Mouse (Mus musculus) forebrain, embryonic 12.5 days (tissue): ENCODE data around the gene Rabgap1. TPM values are rescaled to one million over a fixed set of nuclear protein-coding genes. Genes with fewer than 3 reads are reported as not detected.
"Not testable (repeated sequence)": the region's sequence is repeated elsewhere in the genome, so short reads cannot be mapped to it uniquely, and the experiment has no call there.

Experiments used
- ATAC-seq: fragments of 200-750 bp; cut with Nextera tagmentation; 2 replicates; pipeline ENCODE4 v1.8.0; 2017; ENCODE audit warnings: moderate TSS enrichment; ENCODE audit not compliant: low FRiP score
- H3K27ac ChIP-seq: fragments of 300-500 bp; sonication (generic); 2 replicates; pipeline ENCODE4 v1.5.1; 2016; ENCODE audit warnings: mild to moderate bottlenecking
- H3K27me3 ChIP-seq: fragments of 300-500 bp; sonication (generic); 2 replicates; pipeline ENCODE4 v1.6.1; 2016; ENCODE audit warnings: mild to moderate bottlenecking
- H3K36me3 ChIP-seq: fragments of 300-500 bp; sonication (generic); replicated peaks from 2 replicates; pipeline ENCODE4 v1.6.1; 2016; ENCODE audit warnings: mild to moderate bottlenecking
- H3K4me1 ChIP-seq: fragments of 300-500 bp; sonication (generic); 2 replicates; pipeline ENCODE4 v1.6.1; 2016
- H3K4me2 ChIP-seq: fragments of 300-500 bp; sonication (generic); 2 replicates; pipeline ENCODE4 v1.6.1; 2016; ENCODE audit warnings: mild to moderate bottlenecking, moderate library complexity
- H3K4me3 ChIP-seq: fragments of 300-500 bp; sonication (generic); replicated peaks from 2 replicates; pipeline ENCODE4 v1.5.1; 2016; ENCODE audit warnings: mild to moderate bottlenecking
- H3K9ac ChIP-seq: fragments of 300-500 bp; sonication (generic); 2 replicates; pipeline ENCODE4 v1.6.1; 2016; ENCODE audit warnings: mild to moderate bottlenecking
- H3K9me3 ChIP-seq: fragments of 300-500 bp; sonication (generic); 2 replicates; pipeline ENCODE4 v1.6.1; 2016
- WGBS: fragments of 180-500 bp; shearing (Covaris S2); methylation state at CpG from one replicate; pipeline ENCODE4 v1.1.7; 2016; 5-methylcytosine and 5-hydroxymethylcytosine counted together
- polyA plus RNA-seq: library from polyadenylated mRNA; unstranded; fragments of >200 nt; fragmentation: Nextera tagmentation; extraction: Ambion mirVana; gene quantifications from 2 replicates; pipeline ENCODE4 v1.2.1, GENCODE M21; 2016

Gene Rabgap1
- polyA plus RNA-seq, 1 experiment from 2014 or later, result 64.0 TPM

DNA sequence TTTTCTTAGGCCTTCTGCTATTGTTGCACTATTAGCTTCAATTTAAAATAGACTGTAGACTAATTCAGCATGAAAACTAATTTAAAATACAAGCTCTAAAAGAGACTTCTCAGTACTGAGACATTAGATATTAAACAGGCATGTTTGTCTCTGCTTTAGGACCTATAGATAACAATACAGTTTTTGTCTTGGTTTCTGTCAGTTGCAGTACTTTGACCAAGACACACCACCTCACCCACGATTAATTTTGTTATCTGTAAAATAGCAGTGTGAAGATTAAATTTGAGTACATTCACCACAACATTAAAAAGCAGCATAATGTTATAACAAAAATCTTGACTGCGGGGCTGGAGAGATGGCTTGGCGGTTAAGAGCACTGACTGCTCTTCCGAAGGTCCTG, 23.2 kb downstream of the Rabgap1 start:
- no peak for ATAC-seq
- Histone ChIP-seq H3K36me3 (peaks cover 15% of the 10 kb centered on the region), H3K9me3 (no peaks in the 10 kb centered on the region), H3K9ac (no peak overlapping the region), H3K4me1 (no peaks in the 10 kb centered on the region), H3K27ac (no peak overlapping the region), H3K4me2 (no peak overlapping the region), H3K27me3 (no peaks in the 10 kb centered on the region), H3K4me3 (no peak overlapping the region)
- 94% methylated on average over 4 of the region's 4 CpGs for WGBS

DNA sequence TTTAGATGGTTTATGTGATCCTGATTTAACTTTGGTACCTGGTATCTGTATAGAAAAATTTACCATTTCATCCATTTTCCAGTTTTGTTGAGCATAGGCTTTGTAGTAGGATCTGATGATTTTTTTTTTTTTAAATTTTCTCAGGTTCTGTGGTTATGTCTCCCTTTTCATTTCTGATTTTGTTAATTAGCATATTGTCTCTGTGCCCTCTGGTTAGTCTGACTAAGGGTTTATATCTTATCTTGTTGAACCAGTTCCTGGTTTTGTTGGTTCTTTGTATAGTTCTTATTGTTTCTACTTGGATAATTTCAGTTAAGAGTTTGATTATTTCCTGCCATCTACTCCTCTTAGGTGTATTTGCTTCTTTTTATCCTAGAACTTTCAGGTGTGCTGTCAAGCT, 36.5 kb downstream of the Rabgap1 start:
- no peaks in the 10 kb centered on the region for H3K9me3 ChIP-seq
- H3K9ac ChIP-seq, result no peak overlapping the region
- no peak for ATAC-seq
- H3K27ac ChIP-seq, result no peak overlapping the region
- peaks cover 62% of the 10 kb centered on the region for H3K36me3 ChIP-seq
- no peaks in the 10 kb centered on the region for H3K27me3 ChIP-seq
- no peaks in the 10 kb centered on the region for H3K4me1 ChIP-seq
- H3K4me3 ChIP-seq, result no peak overlapping the region
- H3K4me2 ChIP-seq, result no peak overlapping the region

- H3K9ac ChIP-seq, result no peak overlapping the region
- no peak for ATAC-seq
- no peaks in the 10 kb centered on the region for H3K27me3 ChIP-seq
- no peak overlapping the region for H3K27ac ChIP-seq
- WGBS, result 93% methylated on average over 2 of the region's 2 CpGs
- no peak overlapping the region for H3K4me3 ChIP-seq
- H3K9me3 ChIP-seq, result no peaks in the 10 kb centered on the region
- no peak overlapping the region for H3K4me2 ChIP-seq
- H3K4me1 ChIP-seq, result no peaks in the 10 kb centered on the region
- H3K36me3 ChIP-seq, result peaks cover 64% of the 10 kb centered on the region
These were observed 37.0 kb downstream of the Rabgap1 start for GRCm38 (mm10) chr2:37480039-37480438.

DNA sequence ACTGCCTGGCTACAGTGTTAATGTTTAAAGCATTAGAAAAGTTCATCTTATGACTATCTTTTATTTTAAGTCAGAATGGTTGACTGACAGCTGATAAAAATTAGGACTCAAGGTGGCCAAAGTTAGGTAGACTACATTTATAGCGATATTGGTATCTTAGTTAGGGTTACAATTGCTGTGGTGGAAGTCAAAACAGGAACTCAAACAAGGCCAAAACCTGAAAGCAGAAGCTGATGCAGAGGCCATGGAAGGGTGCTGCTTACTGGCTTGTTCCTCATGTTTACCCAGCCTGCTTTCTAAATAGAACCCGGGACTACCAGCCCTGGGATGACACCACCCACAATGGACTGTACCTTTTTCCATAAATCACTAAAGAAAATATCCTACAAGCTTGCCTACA, 41.1 kb downstream of the Rabgap1 start:
- Histone ChIP-seq H3K4me3 (no peak overlapping the region), H3K27me3 (no peaks in the 10 kb centered on the region), H3K36me3 (peaks cover 44% of the 10 kb centered on the region), H3K9ac (no peak overlapping the region), H3K27ac (no peak overlapping the region), H3K4me2 (no peak overlapping the region), H3K4me1 (no peaks in the 10 kb centered on the region), H3K9me3 (no peaks in the 10 kb centered on the region)
- 95% methylated on average over 2 of the region's 2 CpGs for WGBS
- ATAC-seq, result no peak

DNA sequence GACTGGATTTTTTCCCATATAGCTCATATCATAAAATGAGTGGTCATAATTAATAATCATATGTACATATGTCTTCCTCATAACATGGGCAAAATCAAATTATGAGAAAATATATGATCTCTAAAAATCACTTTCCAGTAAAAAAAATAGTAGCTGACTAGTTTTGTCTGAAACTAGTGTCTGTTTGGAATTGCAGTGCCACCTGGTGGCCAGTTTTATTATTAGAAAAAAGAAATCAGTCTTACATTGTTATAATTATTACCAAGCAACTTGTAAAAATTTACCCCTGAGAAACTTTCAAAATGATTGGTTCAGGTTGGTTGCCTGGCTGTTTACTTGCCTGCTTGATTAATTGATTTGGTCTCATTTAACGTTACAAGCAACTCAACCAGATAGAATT, 42.3 kb downstream of the Rabgap1 start:
- 91% methylated on average over 1 of the region's 1 CpGs for WGBS
- Histone ChIP-seq H3K27me3 (no peaks in the 10 kb centered on the region), H3K4me2 (no peak overlapping the region), H3K9me3 (no peaks in the 10 kb centered on the region), H3K9ac (no peak overlapping the region), H3K36me3 (peaks cover 53% of the 10 kb centered on the region), H3K4me3 (no peak overlapping the region), H3K4me1 (no peaks in the 10 kb centered on the region), H3K27ac (no peak overlapping the region)
- no peak for ATAC-seq

DNA sequence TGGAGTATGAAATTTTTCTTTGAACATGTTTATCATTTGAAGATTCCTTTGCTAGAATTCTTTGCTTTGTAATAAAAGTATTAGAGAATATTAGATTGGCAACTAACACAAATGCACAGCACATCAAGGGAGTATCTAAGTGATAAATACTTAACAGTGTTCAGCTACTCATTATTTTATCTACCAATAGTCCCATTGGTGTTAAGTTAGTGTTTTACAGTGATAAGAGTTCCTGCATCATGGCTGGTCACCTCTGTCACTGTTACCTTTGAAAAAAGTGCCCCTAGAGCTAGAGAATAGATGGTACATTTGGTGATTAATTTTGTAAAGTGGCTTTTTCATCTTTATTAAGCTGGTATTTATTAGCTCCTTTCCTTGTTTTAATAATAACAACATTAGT, 43.3 kb downstream of the Rabgap1 start:
- no peak for ATAC-seq
- no peaks in the 10 kb centered on the region for H3K27me3 ChIP-seq
- no peak overlapping the region for H3K27ac ChIP-seq
- H3K4me3 ChIP-seq, result no peak overlapping the region
- H3K36me3 ChIP-seq, result peaks cover 54% of the 10 kb centered on the region
- H3K4me1 ChIP-seq, result no peaks in the 10 kb centered on the region
- H3K9ac ChIP-seq, result no peak overlapping the region
- H3K4me2 ChIP-seq, result no peak overlapping the region
- H3K9me3 ChIP-seq, result no peaks in the 10 kb centered on the region

- ATAC-seq, result no peak
- H3K9me3 ChIP-seq, result no peaks in the 10 kb centered on the region
- H3K4me3 ChIP-seq, result no peak overlapping the region
- 96% methylated on average over 2 of the region's 2 CpGs for WGBS
- peaks cover 57% of the 10 kb centered on the region for H3K36me3 ChIP-seq
- H3K4me2 ChIP-seq, result no peak overlapping the region
- H3K9ac ChIP-seq, result no peak overlapping the region
- no peaks in the 10 kb centered on the region for H3K27me3 ChIP-seq
- H3K27ac ChIP-seq, result no peak overlapping the region
- H3K4me1 ChIP-seq, result no peaks in the 10 kb centered on the region
These were observed 45.9 kb downstream of the Rabgap1 start for GRCm38 (mm10) chr2:37488956-37489355.

- WGBS, result 94% methylated on average over 4 of the region's 4 CpGs
- no peak for ATAC-seq
- H3K4me1 ChIP-seq, result no peaks in the 10 kb centered on the region
These were observed 54.2 kb downstream of the Rabgap1 start for GRCm38 (mm10) chr2:37497321-37497720.

DNA sequence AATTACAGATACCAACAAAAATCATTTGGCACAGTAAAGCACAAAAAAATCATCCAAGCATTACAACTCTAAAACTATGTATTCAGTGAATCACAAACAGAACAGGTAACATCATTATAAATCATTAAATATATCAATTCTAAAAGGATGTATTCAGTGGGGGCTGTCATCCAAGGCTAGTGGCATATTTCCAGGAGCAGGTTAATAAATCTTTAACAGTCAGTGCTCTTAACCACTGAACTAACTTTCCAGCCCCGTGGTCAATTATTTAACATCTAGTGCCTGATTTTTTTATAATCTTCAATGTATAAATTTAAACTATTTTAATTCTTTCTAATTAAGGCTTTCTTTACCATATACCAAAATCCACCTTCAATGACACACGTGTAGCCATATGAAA, 62.8 kb downstream of the Rabgap1 start:
- not testable (repeated sequence) for H3K4me1 ChIP-seq, ATAC-seq, H3K4me3 ChIP-seq, H3K27ac ChIP-seq, H3K27me3 ChIP-seq, H3K9ac ChIP-seq, H3K4me2 ChIP-seq, H3K9me3 ChIP-seq
- WGBS, result 96% methylated on average over 2 of the region's 2 CpGs
- peaks cover 31% of the 10 kb centered on the region for H3K36me3 ChIP-seq

More at GRCm38 (mm10) chr2:37497321-37497720, 54.2 kb downstream of the Rabgap1 start:
- H3K9me3 ChIP-seq, result no peaks in the 10 kb centered on the region
- no peaks in the 10 kb centered on the region for H3K27me3 ChIP-seq
- no peak overlapping the region for H3K9ac ChIP-seq
- no peak overlapping the region for H3K4me3 ChIP-seq
- H3K27ac ChIP-seq, result no peak overlapping the region
- peaks cover 39% of the 10 kb centered on the region for H3K36me3 ChIP-seq
- H3K4me2 ChIP-seq, result no peak overlapping the region

GRCm38 (mm10) chr2:37511134-37511901, 68.2 kb downstream of the Rabgap1 start:
- Histone ChIP-seq H3K27me3 (no peaks in the 10 kb centered on the region), H3K4me1 (peaks cover 5% of the 10 kb centered on the region), H3K27ac (no peak overlapping the region), H3K4me2 (no peak overlapping the region), H3K9me3 (no peaks in the 10 kb centered on the region), H3K36me3 (peaks cover 28% of the 10 kb centered on the region), H3K4me3 (no peak overlapping the region), H3K9ac (no peak overlapping the region)
- ATAC-seq, result no peak
- WGBS, result 92% methylated on average over 4 of the region's 4 CpGs

DNA sequence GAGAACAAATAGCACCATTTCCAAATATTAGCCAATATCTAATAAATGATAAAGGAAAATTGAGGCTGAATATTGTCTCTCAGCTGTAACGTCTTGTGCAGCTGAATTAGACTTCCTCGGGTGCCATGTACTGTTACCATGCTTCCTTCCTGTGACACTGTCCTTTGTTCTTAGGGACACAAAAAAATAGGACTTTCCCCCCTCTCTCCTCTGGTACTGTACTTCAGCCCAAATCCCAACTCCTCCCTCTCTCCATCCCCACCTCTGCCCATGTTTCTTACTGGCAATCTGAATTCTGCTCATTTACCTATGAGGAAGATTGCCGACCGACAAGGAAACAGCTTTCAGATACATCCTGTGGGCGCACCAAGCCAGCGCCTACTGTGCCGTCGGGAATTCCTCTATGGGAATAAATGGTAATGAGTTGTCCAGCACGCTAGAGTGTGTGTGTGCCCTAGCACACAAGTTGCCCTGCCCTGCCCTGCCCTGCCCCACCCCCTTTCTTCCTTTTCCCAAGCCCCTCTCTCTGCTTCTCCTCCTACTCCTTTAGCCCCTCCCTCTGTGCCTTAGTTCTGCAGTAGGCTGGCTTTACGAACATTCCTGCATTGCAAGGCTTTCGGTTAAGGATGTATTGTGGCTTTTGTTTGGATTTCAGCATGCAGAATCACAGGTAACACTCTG, 73.1 kb downstream of the Rabgap1 start, which contains the start of gene Gpr21:
TSS of gene Gpr21 (plus strand) at position 303 of the 681 bp plus-strand sequence.
- 19% methylated on average over 11 of the region's 11 CpGs for WGBS
- peak within 1 kb of the TSS; percentile 20 for H3K4me3 ChIP-seq
- H3K4me2 ChIP-seq, result peak within 1 kb of the TSS; percentile 41
- peak within 1 kb of the TSS; percentile 38 for H3K9ac ChIP-seq
- H3K4me1 ChIP-seq, result peaks cover 17% of the 10 kb centered on the region
- no peaks in the 10 kb centered on the region for H3K9me3 ChIP-seq
- peak; percentile 80 for ATAC-seq
- H3K27me3 ChIP-seq, result no peaks in the 10 kb centered on the region
- H3K36me3 ChIP-seq, result peaks cover 26% of the 10 kb centered on the region
- peak within 1 kb of the TSS; percentile 78 for H3K27ac ChIP-seq

GRCm38 (mm10) chr2:37516922-37517462, 73.9 kb downstream of the Rabgap1 start:
- 38% methylated on average over 4 of the region's 4 CpGs for WGBS
- H3K9me3 ChIP-seq, result no peaks in the 10 kb centered on the region
- no peaks in the 10 kb centered on the region for H3K27me3 ChIP-seq
- H3K4me3 ChIP-seq, result peak overlapping the region; percentile 20
- H3K9ac ChIP-seq, result peak overlapping the region; percentile 38; the same call in 1 of the 2 replicates
- peaks cover 21% of the 10 kb centered on the region for H3K36me3 ChIP-seq
- peaks cover 17% of the 10 kb centered on the region for H3K4me1 ChIP-seq
- H3K4me2 ChIP-seq, result peak overlapping the region; percentile 40
- peak; percentile 74 for ATAC-seq
- H3K27ac ChIP-seq, result peak overlapping the region; percentile 78
